Mouse (Mus musculus): ENCODE data around the gene Trp53i11. TPM values are rescaled to one million over a fixed set of nuclear protein-coding genes. Genes with fewer than 3 reads are reported as not detected.
A peak's percentile ranks its signal among the peaks of the same experiment; 100 is the strongest.

Trp53i11 gene
- total and polyA plus RNA-seq, 3 experiments: 0.36 to 32.1 (median 0.73) TPM

DNA sequence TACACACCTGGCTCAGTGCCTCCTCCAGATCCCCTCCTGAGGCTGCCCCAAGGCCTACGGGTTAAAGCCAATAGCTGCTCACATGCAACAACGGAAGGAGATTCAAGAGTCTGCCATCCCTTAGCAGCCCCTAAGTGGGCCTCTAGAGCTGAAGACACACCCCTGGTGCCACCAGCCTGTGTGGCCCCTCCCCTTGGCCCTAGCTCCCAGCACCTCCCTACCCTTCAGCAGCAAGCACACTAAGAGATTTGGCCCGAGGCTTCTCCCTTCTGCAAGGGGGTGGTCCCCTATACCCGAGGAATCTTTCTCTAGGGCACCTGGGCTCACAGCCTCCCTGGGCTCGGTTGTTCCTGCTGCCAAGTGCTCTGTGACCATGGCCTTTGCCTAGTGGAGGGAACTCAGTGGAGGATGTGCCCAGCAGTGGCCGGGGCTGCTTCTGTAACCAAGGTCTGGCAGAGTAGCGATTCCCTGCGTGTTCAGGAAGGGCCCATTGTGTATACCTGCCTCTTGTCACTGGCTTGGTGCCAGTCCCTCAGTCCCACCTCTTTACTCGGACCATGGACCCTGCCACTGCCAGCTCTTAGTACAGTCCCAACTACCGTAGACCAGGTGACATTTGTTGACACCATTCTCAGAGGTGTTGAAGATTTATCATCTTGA, 13.5 kb downstream of the Trp53i11 start:
- no peak overlapping the region for H3K9ac ChIP-seq (ENCODE audit: insufficient read depth, low read depth)
- dilution Hi-C loops (cut with MboI; ENCODE audit: extremely low pct_ligation_motif_present, extremely low pct_unique_long_range_greater_than_20kb, low sequenced_read_pairs) (no loop called here), in situ Hi-C loops (cut with MboI; ENCODE audit: low pct_ligation_motif_present, low pct_unique_long_range_greater_than_20kb, low sequenced_read_pairs) (loop anchor here (25.0 kb wide), 1 partner anchor 561 kb away; no protein-coding TSS in a partner anchor)
- H3K4me2 ChIP-seq (ENCODE audit: insufficient read depth, low read depth, poor library complexity, severe bottlenecking): no peak overlapping the region
- peak overlapping the region in 1 of 3 experiments; percentile 12 for H3K4me3 ChIP-seq (replicated peaks in 1 of 3; ENCODE audit: low read depth in 2 of 3, low read length in 2 of 3, poor library complexity in 1 of 3)
- peaks cover 0 to 4% of the 10 kb centered on the region in 2 experiments for H3K36me3 ChIP-seq (replicated peaks in 1 of 2; ENCODE audit: control insufficient read depth in 1 of 2, insufficient read depth in 1 of 2, low read length in 1 of 2)
- no peak for DNase-seq (ENCODE audit: extremely low read depth)
- H3K4me1 ChIP-seq (ENCODE audit: control insufficient read depth in 1 of 2, insufficient read depth in 2 of 2): peaks cover 11 to 24% of the 10 kb centered on the region in 2 experiments
- TF ChIP-seq ETS1 (conservative IDR thresholded peaks at IDR 0.05; ENCODE audit: low read depth, low read length) (no peak), ZC3H11A (IDR thresholded peaks at IDR 0.05; ENCODE audit: low read depth, low read length) (no peak), IRF4 (IDR thresholded peaks at IDR 0.05; ENCODE audit: low read depth, low read length) (no peak), BHLHE40 (IDR thresholded peaks at IDR 0.05; ENCODE audit: low read depth, low read length) (no peak), CHD2 (IDR thresholded peaks at IDR 0.05; ENCODE audit: low read length) (no peak), RCOR1 (conservative IDR thresholded peaks at IDR 0.05; ENCODE audit: low read depth, low read length) (no peak), MYC (IDR thresholded peaks at IDR 0.05; ENCODE audit: low read depth, low read length) (no peak), POLR2A (IDR thresholded peaks at IDR 0.05; ENCODE audit: low read depth, low read length) (no peak), KAT2A (IDR thresholded peaks at IDR 0.05; ENCODE audit: insufficient replicate concordance, low read length) (no peak), POLR2AphosphoS2 (IDR thresholded peaks at IDR 0.05; ENCODE audit: low read depth, low read length) (no peak), SMC3 (IDR thresholded peaks at IDR 0.05; ENCODE audit: low read depth, low read length) (no peak), ZNF384 (IDR thresholded peaks at IDR 0.05; ENCODE audit: low read depth, low read length) (no peak), PAX5 (IDR thresholded peaks at IDR 0.05; ENCODE audit: low read length) (no peak), RAD21 (IDR thresholded peaks at IDR 0.05; ENCODE audit: low read depth, low read length) (no peak), HCFC1 (IDR thresholded peaks at IDR 0.05; ENCODE audit: low read depth, low read length) (no peak), EP300 (IDR thresholded peaks at IDR 0.05; ENCODE audit: low read length) (no peak), GABPA (IDR thresholded peaks at IDR 0.05; ENCODE audit: insufficient replicate concordance, low read depth, low read length) (no peak), NRF1 (IDR thresholded peaks at IDR 0.05; ENCODE audit: low read depth, low read length) (no peak), MEF2A (IDR thresholded peaks at IDR 0.05; ENCODE audit: borderline replicate concordance, low read depth, low read length) (no peak), JUN (IDR thresholded peaks at IDR 0.05; ENCODE audit: insufficient read depth, low read depth, low read length) (no peak)
- peaks cover 79% of the 10 kb centered on the region for H3K27me3 ChIP-seq (replicated peaks)
- H3K79me2 ChIP-seq (replicated peaks; ENCODE audit: control insufficient read depth, extremely low read depth, insufficient read depth, poor library complexity, severe bottlenecking): no peaks in the 10 kb centered on the region
- H3K27ac ChIP-seq (ENCODE audit: insufficient read depth, low read depth): 0 out of 2 replicates have a peak overlapping the region, but pooled peaks have one; percentile 65
- no peaks in the 10 kb centered on the region for H3K9me3 ChIP-seq (replicated peaks; ENCODE audit: low read length)

DNA sequence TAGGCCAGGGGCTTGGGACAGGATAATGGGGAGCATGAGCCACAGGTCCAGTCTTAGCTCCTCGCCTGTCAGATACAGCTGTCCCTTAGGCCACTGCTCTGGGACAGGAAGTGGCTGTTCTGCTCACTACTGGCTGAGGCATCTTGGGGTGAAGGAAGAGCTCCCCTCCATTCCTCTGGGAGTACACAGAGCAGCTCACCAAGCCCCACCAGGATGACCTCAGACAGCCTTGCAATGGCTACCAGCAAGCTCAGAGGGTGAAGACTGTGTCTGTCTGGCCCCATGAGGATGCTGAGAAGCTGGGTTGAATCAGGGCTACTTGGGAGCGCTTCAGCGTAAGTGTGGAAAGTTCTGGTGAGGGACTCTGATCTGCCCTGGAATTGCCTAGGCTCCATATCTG, 14.6 kb downstream of the Trp53i11 start:
- DNase-seq (ENCODE audit: extremely low read depth): no peak
- H3K9me3 ChIP-seq (replicated peaks; ENCODE audit: low read length): no peaks in the 10 kb centered on the region
- H3K4me2 ChIP-seq (ENCODE audit: insufficient read depth, low read depth, poor library complexity, severe bottlenecking): no peak overlapping the region
- H3K79me2 ChIP-seq (replicated peaks; ENCODE audit: control insufficient read depth, extremely low read depth, insufficient read depth, poor library complexity, severe bottlenecking): no peaks in the 10 kb centered on the region
- H3K27ac ChIP-seq (ENCODE audit: insufficient read depth, low read depth): no peak overlapping the region
- TF ChIP-seq ZMIZ1 (IDR thresholded peaks at IDR 0.05; ENCODE audit: low read depth, low read length) (no peak), MEF2A (IDR thresholded peaks at IDR 0.05; ENCODE audit: borderline replicate concordance, low read depth, low read length) (no peak)
- peaks cover 78% of the 10 kb centered on the region for H3K27me3 ChIP-seq (replicated peaks)
- dilution Hi-C loops (cut with MboI; ENCODE audit: extremely low pct_ligation_motif_present, extremely low pct_unique_long_range_greater_than_20kb, low sequenced_read_pairs) (no loop called here), in situ Hi-C loops (cut with MboI; ENCODE audit: low pct_ligation_motif_present, low pct_unique_long_range_greater_than_20kb, low sequenced_read_pairs) (loop anchor here (25.0 kb wide), 1 partner anchor 560 kb away; no protein-coding TSS in a partner anchor)
- H3K36me3 ChIP-seq (replicated peaks in 1 of 2; ENCODE audit: control insufficient read depth in 1 of 2, insufficient read depth in 1 of 2, low read length in 1 of 2): peaks cover 0 to 4% of the 10 kb centered on the region in 2 experiments
- peaks cover 11 to 21% of the 10 kb centered on the region in 2 experiments for H3K4me1 ChIP-seq (ENCODE audit: control insufficient read depth in 1 of 2, insufficient read depth in 2 of 2)
- H3K9ac ChIP-seq (ENCODE audit: insufficient read depth, low read depth): no peak overlapping the region
- H3K4me3 ChIP-seq (replicated peaks in 1 of 3; ENCODE audit: low read depth in 2 of 3, low read length in 2 of 3, poor library complexity in 1 of 3): no peak overlapping the region

All from CH12.LX (cell line).